Mouse (Mus musculus) hematopoietic multipotent progenitor cell, adult 10-12 weeks (in vitro differentiated cells): ENCODE measurements around the gene Snx12. TPM values are rescaled to one million over a fixed set of nuclear protein-coding genes. Genes with fewer than 3 reads are reported as not detected.

ENCODE experiments used
- polyA plus RNA-seq: library from polyadenylated mRNA; stranded (reverse); fragments of >175 nt; gene quantifications from 2 replicates; pipeline ENCODE4 v1.2.3, GENCODE M21; 2012; ENCODE audit warnings: low replicate concordance

Snx12 gene
- 28.7 and 28.9 TPM in 2 replicates for polyA plus RNA-seq

GRCm38 (mm10) chrX:101221834-101222795, at the start of gene Snx12:
Snx12 (minus strand) TSS chrX:101222563.

DNA sequence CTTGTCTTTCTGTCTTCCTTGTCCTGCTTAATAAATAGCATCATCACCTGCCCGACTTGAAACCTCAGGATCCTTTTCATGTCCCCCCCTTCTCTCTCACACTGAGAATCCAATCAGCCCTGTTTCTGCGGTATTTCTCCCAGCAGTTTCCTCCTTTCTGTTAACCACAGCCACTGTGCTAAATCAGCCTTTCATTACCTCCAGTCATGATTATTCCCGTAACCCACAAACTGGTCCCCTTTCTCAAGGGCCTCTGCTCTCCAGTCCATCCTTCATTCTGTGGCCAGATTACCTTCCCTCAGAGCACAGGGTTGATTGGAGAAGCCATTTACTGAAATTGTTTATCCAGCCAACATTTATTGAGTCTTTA, 46.4 kb upstream of the Snx12 start, which contains the start of gene Gm20489:
Gene Gm20489 (minus strand): TSS at position 269 of the 370 bp plus-strand sequence.

DNA sequence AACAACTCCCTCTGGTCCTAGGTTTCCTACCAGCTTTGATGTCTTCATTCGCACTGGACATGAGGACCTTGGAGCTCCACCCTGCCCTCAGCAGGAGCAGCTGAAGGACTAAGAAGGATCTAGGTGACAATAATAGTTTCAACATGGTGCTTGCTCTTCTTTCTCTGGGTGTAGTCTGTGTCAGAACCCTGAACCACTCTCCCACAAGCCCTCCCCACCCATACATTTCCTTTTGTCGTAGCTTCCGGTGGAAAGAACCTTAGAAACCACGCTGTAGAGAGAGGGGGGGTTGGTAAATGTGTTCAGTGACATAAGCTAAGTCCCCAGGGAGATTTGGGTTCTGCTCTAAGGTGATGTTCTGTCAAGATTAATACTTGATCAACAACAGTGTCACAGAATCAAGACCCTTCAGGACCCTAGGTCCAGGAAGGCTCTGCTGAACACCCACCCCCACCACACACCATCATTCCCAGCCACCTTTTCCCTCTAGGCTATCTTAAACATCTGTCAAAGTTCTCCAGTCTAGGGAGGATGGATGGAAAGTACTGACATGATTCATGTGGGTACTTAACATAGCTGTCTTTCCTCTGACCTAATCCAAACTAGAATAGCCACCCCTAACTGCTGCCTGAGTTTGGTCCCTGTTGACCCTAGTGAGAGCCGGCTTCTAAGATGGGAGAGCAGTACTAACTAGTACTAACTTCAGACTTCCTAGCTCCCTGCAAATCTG, 45.8 kb upstream of the Snx12 start, which contains the start of gene Il2rg:
Gene Il2rg (minus strand): TSS at position 231 of the 730 bp plus-strand sequence.

DNA sequence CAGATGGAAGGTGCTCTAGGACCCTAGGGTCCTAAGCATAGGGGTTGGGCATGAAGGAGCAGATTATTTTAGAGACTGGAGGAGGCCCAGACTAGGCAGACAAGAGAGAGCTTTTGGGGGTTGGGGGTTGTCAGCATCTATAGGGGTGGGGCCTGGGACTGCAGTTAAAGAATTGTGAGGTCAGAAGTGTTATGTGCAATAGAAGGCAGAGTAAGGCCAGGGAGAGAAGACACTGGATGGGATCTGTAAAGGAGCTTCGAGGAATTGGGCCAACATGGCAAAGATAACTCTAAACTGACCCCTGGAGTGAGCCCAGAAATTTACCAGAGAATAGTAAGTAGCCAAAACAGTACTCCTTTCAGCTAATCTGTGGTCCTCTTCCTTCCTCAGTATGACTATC, 41.5 kb upstream of the Snx12 start, which contains the start of gene Gm614:
Gene Gm614 (minus strand): TSS at position 101 of the 400 bp plus-strand sequence.

DNA sequence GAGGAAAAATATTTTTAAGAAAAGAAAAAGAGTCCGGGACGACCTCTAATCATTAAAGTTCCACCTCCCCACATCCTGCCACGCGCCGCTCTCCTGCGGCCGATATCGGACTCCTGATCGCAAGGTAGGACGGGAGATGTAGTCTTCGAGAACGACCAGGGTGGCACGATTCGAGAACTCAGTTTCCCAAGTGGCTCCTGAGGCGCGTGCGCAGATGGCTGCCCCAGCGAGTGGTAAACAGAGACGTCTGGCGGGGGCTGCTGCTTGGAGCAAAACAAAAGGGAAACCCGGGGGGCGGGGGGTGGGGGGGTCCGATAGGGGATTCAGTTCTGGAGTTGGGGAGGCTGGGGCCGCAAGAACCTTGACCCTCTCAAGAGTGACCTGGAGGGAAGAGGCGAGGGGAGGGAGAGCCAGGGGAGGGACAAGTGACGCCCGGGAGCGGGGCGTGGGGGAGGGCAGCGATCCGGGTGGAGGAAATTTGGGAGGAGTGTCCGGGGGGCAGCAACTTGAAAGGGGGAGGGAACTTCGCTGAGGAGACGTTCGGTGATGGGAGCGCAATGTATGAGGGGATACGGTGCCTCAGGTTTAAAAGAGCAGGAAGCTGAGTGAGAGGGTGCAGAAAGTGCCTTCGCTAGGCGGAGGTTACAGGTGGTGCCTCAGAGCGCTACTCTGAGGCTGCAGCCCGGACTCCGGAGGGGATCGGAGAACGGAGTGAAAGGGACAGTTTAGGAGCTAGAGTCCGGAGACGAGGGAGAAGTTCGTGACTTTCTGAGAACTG, 31.8 kb upstream of the Snx12 start, which contains the start of gene Foxo4:
Gene Foxo4 (plus strand): TSS at position 577 of the 778 bp plus-strand sequence.

GRCm38 (mm10) chrX:101085920-101086319, 136.4 kb downstream of the Snx12 start, which contains the start of gene Slc7a3:
Slc7a3 (minus strand) TSS chrX:101086020.

GRCm38 (mm10) chrX:101059541-101059940, 162.8 kb downstream of the Snx12 start, which contains the start of gene Tex11:
Tex11 (minus strand) TSS chrX:101059667.

Other genes starting within 250 kb of the Snx12 start
- 0.06 TPM in 1 of 2 replicates, not detected in the other for gene Tex11, start 162.9 kb downstream of the Snx12 start, polyA plus RNA-seq
- not detected in 2 replicates for gene Slc7a3, start 136.5 kb downstream of the Snx12 start, polyA plus RNA-seq
- 33.2 and 33.8 TPM in 2 replicates for gene Foxo4, start 32.0 kb upstream of the Snx12 start, polyA plus RNA-seq
- gene Gm614, start 41.4 kb upstream of the Snx12 start, polyA plus RNA-seq = 0.34 TPM in 1 of 2 replicates, not detected in the other
- 53.8 and 251 TPM in 2 replicates for gene Il2rg, start 45.7 kb upstream of the Snx12 start, polyA plus RNA-seq
- 0.12 and 0.14 TPM in 2 replicates for gene Gm20489, start 46.5 kb upstream of the Snx12 start, polyA plus RNA-seq
- 71.7 and 104 TPM in 2 replicates for gene Med12, start 51.5 kb upstream of the Snx12 start, polyA plus RNA-seq
- 0.15 TPM in 1 of 2 replicates, not detected in the other for gene Nlgn3, start 76.6 kb upstream of the Snx12 start, polyA plus RNA-seq
- not detected in 2 replicates for gene Gjb1, start 153.8 kb upstream of the Snx12 start, polyA plus RNA-seq
- gene Zmym3, start 198.3 kb upstream of the Snx12 start, polyA plus RNA-seq = 28.0 and 55.3 TPM in 2 replicates
- 26.8 and 50.3 TPM in 2 replicates for gene Nono, start 206.8 kb upstream of the Snx12 start, polyA plus RNA-seq
- 0.15 and 0.46 TPM in 2 replicates for gene Itgb1bp2, start 226.5 kb upstream of the Snx12 start, polyA plus RNA-seq